Mouse (Mus musculus) midbrain, postnatal 0 days (tissue): ENCODE results near the gene Crlf3. TPM values are rescaled to one million over a fixed set of nuclear protein-coding genes. Genes with fewer than 3 reads are reported as not detected.

Experiments used
- ATAC-seq: fragments of 200-750 bp; cut with Nextera tagmentation; 2 replicates; pipeline ENCODE4 v1.8.0; 2017; ENCODE audit warnings: moderate number of reproducible peaks, mild to moderate bottlenecking, moderate TSS enrichment, moderate library complexity; ENCODE audit not compliant: low FRiP score
- DNase-seq: peaks from one replicate; pipeline ENCODE4 v3.0.0-alpha.2; 2015; ENCODE audit warnings: low spot score
- H3K27ac ChIP-seq: fragments of 300-500 bp; sonication (generic); 2 replicates; pipeline ENCODE4 v1.5.1; 2014; ENCODE audit warnings: low read depth, mild to moderate bottlenecking, low read length, mixed read lengths
- H3K27me3 ChIP-seq: fragments of 300-500 bp; sonication (generic); 2 replicates; pipeline ENCODE4 v1.6.1; 2014; ENCODE audit warnings: low read length, control low read depth, mixed read lengths; ENCODE audit not compliant: insufficient read depth
- H3K36me3 ChIP-seq: fragments of 300-500 bp; sonication (generic); 2 replicates; pipeline ENCODE4 v1.6.1; 2014; ENCODE audit warnings: low read length, control low read depth, mixed read lengths; ENCODE audit not compliant: insufficient read depth
- H3K4me1 ChIP-seq: fragments of 300-500 bp; sonication (generic); 2 replicates; pipeline ENCODE4 v1.6.1; 2014; ENCODE audit warnings: mild to moderate bottlenecking, control low read depth, antibody characterized with exemption, low read length, mixed read lengths; ENCODE audit not compliant: insufficient read depth
- H3K4me2 ChIP-seq: fragments of 300-500 bp; sonication (generic); 2 replicates; pipeline ENCODE4 v1.6.1; 2014; ENCODE audit warnings: low read depth, mild to moderate bottlenecking, low read length, mixed read lengths; ENCODE audit not compliant: poor library complexity, severe bottlenecking
- H3K4me3 ChIP-seq: fragments of 300-500 bp; sonication (generic); 2 replicates; pipeline ENCODE4 v1.5.1; 2014; ENCODE audit warnings: low read depth, mild to moderate bottlenecking, low read length, moderate library complexity
- H3K9ac ChIP-seq: fragments of 300-500 bp; sonication (generic); replicated peaks from 2 replicates; pipeline ENCODE4 v1.6.1; 2014; ENCODE audit warnings: mild to moderate bottlenecking, low read length, moderate library complexity, mixed read lengths; ENCODE audit not compliant: poor library complexity, severe bottlenecking
- H3K9me3 ChIP-seq: fragments of 300-500 bp; sonication (generic); 2 replicates; pipeline ENCODE4 v1.6.1; 2016; ENCODE audit warnings: low read length, control low read depth
- CTCF ChIP-seq: IDR thresholded peaks from 2 replicates; pipeline ENCODE4 v1.5.1; 2016; ENCODE audit warnings: antibody characterized with exemption, mild to moderate bottlenecking
- WGBS: fragments of 180-500 bp; shearing (Covaris S2); extraction: QIAGEN DNeasy Blood & Tissue Kit; methylation state at CpG from one replicate; pipeline ENCODE4 v1.1.7; 2014; 5-methylcytosine and 5-hydroxymethylcytosine counted together
- polyA plus RNA-seq: library from polyadenylated mRNA; unstranded; fragments of >200 nt; fragmentation: Nextera tagmentation; extraction: Ambion mirVana; gene quantifications from 2 replicates; pipeline ENCODE4 v1.2.1, GENCODE M21; 2015
- total RNA-seq: library from RNA; depleted of rRNA; stranded (reverse); fragments of >200 nt; gene quantifications from 2 replicates; pipeline ENCODE4 v1.2.3, GENCODE M21; 2014; rRNA removed

The Crlf3 gene
- total RNA-seq: 9.7 and 10.0 TPM in 2 replicates
- 8.7 and 9.7 TPM in 2 replicates for polyA plus RNA-seq

GRCm38 (mm10) chr11:80080826-80081728 lies at the start of gene Crlf3:
Gene Crlf3, minus strand, starts transcription at chr11:80080991.
- TF ChIP-seq CTCF: peak; percentile 45
- peak within 1 kb of the TSS; percentile 70 for H3K27ac ChIP-seq
- peak within 1 kb of the TSS; percentile 80 for H3K4me2 ChIP-seq
- H3K4me3 ChIP-seq: peak within 1 kb of the TSS; percentile 87
- ATAC-seq: peak; percentile 95
- DNase-seq: peak; percentile 90
- H3K9ac ChIP-seq: peak within 1 kb of the TSS; percentile 78
- no peaks in the 10 kb centered on the region for H3K36me3 ChIP-seq
- H3K9me3 ChIP-seq: no peaks in the 10 kb centered on the region
- H3K27me3 ChIP-seq: no peaks in the 10 kb centered on the region
- no peaks in the 10 kb centered on the region for H3K4me1 ChIP-seq
- 5% methylated on average over 55 of the region's 55 CpGs for WGBS

GRCm38 (mm10) chr11:80116411-80116810 lies 35.6 kb upstream of the Crlf3 start:
- no peak for DNase-seq
- H3K27me3 ChIP-seq: no peaks in the 10 kb centered on the region
- H3K9me3 ChIP-seq: no peaks in the 10 kb centered on the region
- no peaks in the 10 kb centered on the region for H3K4me1 ChIP-seq
- ATAC-seq: no peak
- H3K4me2 ChIP-seq: no peak overlapping the region
- H3K27ac ChIP-seq: no peak overlapping the region
- WGBS: 73% methylated on average over 1 of the region's 1 CpGs
- no peak for TF ChIP-seq CTCF
- H3K36me3 ChIP-seq: peaks cover 7% of the 10 kb centered on the region; the same call in 1 of the 2 replicates
- H3K4me3 ChIP-seq: no peak overlapping the region
- no peak overlapping the region for H3K9ac ChIP-seq

- H3K27ac ChIP-seq: no peak overlapping the region
- H3K4me1 ChIP-seq: no peaks in the 10 kb centered on the region
- H3K27me3 ChIP-seq: no peaks in the 10 kb centered on the region
- H3K9ac ChIP-seq: no peak overlapping the region
- no peak overlapping the region for H3K4me3 ChIP-seq
- TF ChIP-seq CTCF: no peak
- no peak overlapping the region for H3K4me2 ChIP-seq
- ATAC-seq (no peak), DNase-seq (no peak)
- no peaks in the 10 kb centered on the region for H3K9me3 ChIP-seq
- H3K36me3 ChIP-seq: peaks cover 25% of the 10 kb centered on the region
- WGBS: 88% methylated on average over 1 of the region's 1 CpGs
These were observed 23.6 kb upstream of the Crlf3 start for GRCm38 (mm10) chr11:80104407-80104806.

GRCm38 (mm10) chr11:80101298-80101697 lies 20.5 kb upstream of the Crlf3 start:
- H3K27ac ChIP-seq: no peak overlapping the region
- no peak for DNase-seq
- H3K4me3 ChIP-seq: no peak overlapping the region
- H3K4me2 ChIP-seq: no peak overlapping the region
- no peaks in the 10 kb centered on the region for H3K4me1 ChIP-seq
- ATAC-seq: no peak
- no peaks in the 10 kb centered on the region for H3K27me3 ChIP-seq
- WGBS: 94% methylated on average over 6 of the region's 6 CpGs
- H3K9me3 ChIP-seq: no peaks in the 10 kb centered on the region
- TF ChIP-seq CTCF: no peak
- no peak overlapping the region for H3K9ac ChIP-seq
- peaks cover 25% of the 10 kb centered on the region for H3K36me3 ChIP-seq

- DNase-seq (no peak), ATAC-seq (no peak)
- H3K27me3 ChIP-seq: no peaks in the 10 kb centered on the region
- WGBS: 95% methylated on average over 3 of the region's 3 CpGs
- no peak overlapping the region for H3K27ac ChIP-seq
- peaks cover 17% of the 10 kb centered on the region for H3K36me3 ChIP-seq
- H3K9ac ChIP-seq: no peak overlapping the region
- TF ChIP-seq CTCF: no peak
- H3K4me2 ChIP-seq: no peak overlapping the region
- H3K4me3 ChIP-seq: no peak overlapping the region
- H3K9me3 ChIP-seq: no peaks in the 10 kb centered on the region
- H3K4me1 ChIP-seq: no peaks in the 10 kb centered on the region
These were observed 17.8 kb upstream of the Crlf3 start for GRCm38 (mm10) chr11:80098444-80099056.
